Mouse (Mus musculus) Patski (cell line): ENCODE data around the gene BC029722. TPM values are rescaled to one million over a fixed set of nuclear protein-coding genes. Genes with fewer than 3 reads are reported as not detected.

Experiments used
- ATAC-seq: fragments of 100-300 bp; one replicate; pipeline ENCODE4 v1.8.0; 2021
- CTCF ChIA-PET: fragments of 350-600 bp; sonication (Branson Sonifier 250); formaldehyde crosslinking; loops from one replicate; lab custom pipeline; 2022; ENCODE audit warnings: inconsistent platforms; lab: Charles Lee
- POLR2A ChIA-PET: fragments of 350-600 bp; sonication (Branson Sonifier 250); formaldehyde crosslinking; loops from one replicate; lab custom pipeline; 2022; ENCODE audit warnings: antibody characterized with exemption, inconsistent platforms; lab: Charles Lee
- DNase-seq: peaks from one replicate; pipeline ENCODE4 v3.0.0-alpha.2; 2011; ENCODE audit warnings: low read depth, low spot score
- H3K27me3 ChIP-seq: fragments of 371-371 bp; one replicate; pipeline ENCODE4 v1.5.1; 2021
- CTCF ChIP-seq: fragments of 100-300 bp; IDR thresholded peaks from one replicate; pipeline ENCODE4 v1.5.1; 2021
- in situ Hi-C: fragments of 300-500 bp; cut with MboI; formaldehyde crosslinking; loops from 3 replicates; pipeline ENCODE4 v1.11.1; 2018; ENCODE audit warnings: low pct_unique_long_range_greater_than_20kb, mixed read lengths
- polyA plus RNA-seq: library from polyadenylated mRNA; unstranded; gene quantifications from one replicate; pipeline ENCODE4 v1.2.3, GENCODE M21; 2021

Gene BC029722
- polyA plus RNA-seq, 1 experiment from 2014 or later, result 49.6 TPM

DNA sequence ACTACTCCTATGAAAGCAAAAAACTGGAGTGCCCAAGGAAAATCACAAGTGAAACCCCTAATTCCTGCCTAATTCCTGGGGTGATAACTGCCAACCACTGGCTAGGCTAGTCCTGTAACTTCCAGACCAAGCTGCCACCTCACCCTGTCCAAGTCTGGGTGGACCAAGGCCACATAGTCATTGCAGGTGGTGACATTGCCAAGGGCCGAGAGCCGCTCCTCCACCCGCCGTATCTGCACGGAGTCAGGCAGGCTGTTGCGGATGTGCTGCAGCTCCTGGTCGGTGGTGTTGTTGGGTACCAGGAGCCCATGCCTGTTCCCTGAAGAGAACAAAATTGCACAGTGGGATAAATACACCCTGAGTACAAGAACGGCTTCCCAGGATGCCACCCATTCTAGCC lies 4.5 kb upstream of the BC029722 start:
- DNase-seq (no peak), ATAC-seq (no peak)
- in situ Hi-C loops, result no loop called here

DNA sequence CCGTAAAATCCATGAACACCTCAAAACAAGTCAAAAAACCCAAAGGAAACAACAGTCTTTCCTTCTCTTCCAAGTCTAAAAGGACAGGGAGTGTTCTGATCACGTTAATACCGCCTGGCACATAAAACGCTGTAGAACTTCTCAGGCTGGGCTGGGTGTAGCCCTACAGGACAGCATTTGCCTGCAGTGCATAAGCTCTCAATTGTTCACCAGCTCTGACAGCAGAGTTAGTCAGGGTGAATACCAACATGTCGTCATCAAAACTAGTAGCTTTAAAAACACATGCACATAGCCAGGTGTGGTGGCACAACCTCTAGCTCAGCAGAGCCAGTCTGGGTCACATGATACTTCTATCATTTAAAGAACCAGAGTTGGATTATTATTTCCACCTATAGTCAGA lies 1.6 kb upstream of the BC029722 start:
- ATAC-seq (no peak), DNase-seq (no peak)
- H3K27me3 ChIP-seq, result no peaks in the 10 kb centered on the region
- TF ChIP-seq CTCF, result no peak
- ChIA-PET POLR2A (no interaction called here), CTCF (no interaction called here)
- in situ Hi-C loops, result no loop called here

More for the DNA sequence above, 4.5 kb upstream of the BC029722 start:
- ChIA-PET POLR2A (no interaction called here), CTCF (no interaction called here)
- no peaks in the 10 kb centered on the region for H3K27me3 ChIP-seq
- TF ChIP-seq CTCF, result no peak

DNA sequence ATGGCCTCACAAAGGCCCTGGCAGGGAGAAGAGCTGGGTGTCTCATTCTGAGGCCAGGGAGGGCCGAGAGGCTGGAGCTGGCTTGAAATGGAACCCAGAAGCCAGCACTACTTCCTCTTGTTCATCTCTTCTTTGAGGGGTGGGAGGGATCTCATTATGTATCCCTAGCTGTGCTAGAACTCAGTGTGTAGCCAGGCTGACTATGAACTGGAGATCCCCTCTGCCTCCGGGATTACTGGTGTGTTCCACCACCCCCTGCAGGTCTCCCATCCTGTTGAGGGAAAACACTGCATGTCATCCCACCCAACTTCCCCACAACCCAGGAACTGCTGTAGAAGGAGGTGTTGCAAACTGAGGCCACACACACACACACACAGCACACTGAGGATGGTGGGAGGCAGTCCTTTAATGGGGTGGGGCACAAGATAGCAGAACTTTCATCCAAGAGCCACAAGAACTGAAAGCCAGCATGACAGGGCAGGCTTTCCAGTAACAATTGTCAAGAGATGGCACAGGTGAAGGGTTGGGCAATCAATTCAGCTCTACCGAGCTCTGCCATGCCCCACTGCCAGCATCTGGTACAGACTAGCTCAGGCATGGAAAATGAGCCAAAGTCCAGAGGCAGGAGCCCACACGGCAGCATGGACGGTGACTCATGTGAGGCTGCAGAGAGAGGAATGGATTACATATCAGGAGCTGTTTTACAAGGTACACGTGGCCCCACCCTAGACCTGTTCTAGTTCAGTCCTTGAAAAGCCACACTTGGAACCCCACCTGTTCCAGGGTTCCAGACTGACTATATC lies 424 bp upstream of the BC029722 start:
- no peaks in the 10 kb centered on the region for H3K27me3 ChIP-seq
- POLR2A ChIA-PET, result no interaction called here
- ATAC-seq (peak; percentile 69), DNase-seq (peak; percentile 75)
- CTCF ChIA-PET, result no interaction called here
- in situ Hi-C loops, result no loop called here
- no peak for TF ChIP-seq CTCF

DNA sequence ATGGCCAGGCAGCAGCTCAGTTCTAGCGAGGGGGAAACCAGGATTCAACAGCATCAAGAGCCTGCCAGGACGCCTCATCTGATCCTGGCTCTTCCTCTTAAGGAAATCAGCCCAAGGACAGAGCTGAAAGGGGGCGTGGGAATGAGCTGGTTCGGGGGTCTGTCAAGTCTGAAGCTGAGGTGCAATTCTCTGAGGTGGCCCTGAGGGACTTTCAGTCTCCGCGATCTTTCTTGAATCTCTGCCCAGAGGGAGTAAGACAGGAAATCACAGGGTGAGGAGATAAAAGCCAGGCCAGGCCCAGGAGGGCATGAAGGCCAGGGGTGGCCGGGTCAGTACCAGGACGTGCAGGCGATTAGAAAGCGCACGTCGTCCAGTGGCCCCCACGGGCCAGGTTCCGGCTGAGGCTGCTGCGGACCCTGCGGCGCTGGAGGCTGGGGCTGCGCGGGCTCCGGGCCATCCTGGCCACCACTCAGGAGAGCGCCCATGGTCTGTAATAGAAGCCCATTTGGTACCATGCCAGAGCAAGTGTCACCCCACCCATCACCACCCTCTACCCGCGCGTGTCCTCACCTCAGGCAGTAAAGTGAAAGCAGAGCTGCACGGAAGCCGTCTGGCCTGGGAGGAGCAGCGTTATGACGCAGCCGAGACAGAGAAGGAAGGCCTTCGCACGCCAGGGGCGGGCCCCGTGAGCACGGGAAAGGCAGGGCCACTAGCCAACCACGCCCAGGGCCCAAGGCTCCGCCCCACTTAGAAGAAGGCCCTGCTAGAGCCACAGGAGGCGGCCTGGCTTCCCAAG lies 432 bp downstream of the BC029722 start:
- in situ Hi-C loops, result no loop called here
- peak; percentile 75 for ATAC-seq
- no peak for TF ChIP-seq CTCF
- no peak for DNase-seq
- ChIA-PET CTCF (no interaction called here), POLR2A (interaction anchor here (0.5 to 1.0 kb wide), 3 partner anchors 12 to 53 kb away, joined by 3 read pairs; no protein-coding TSS in a partner anchor)
- H3K27me3 ChIP-seq, result no peaks in the 10 kb centered on the region

DNA sequence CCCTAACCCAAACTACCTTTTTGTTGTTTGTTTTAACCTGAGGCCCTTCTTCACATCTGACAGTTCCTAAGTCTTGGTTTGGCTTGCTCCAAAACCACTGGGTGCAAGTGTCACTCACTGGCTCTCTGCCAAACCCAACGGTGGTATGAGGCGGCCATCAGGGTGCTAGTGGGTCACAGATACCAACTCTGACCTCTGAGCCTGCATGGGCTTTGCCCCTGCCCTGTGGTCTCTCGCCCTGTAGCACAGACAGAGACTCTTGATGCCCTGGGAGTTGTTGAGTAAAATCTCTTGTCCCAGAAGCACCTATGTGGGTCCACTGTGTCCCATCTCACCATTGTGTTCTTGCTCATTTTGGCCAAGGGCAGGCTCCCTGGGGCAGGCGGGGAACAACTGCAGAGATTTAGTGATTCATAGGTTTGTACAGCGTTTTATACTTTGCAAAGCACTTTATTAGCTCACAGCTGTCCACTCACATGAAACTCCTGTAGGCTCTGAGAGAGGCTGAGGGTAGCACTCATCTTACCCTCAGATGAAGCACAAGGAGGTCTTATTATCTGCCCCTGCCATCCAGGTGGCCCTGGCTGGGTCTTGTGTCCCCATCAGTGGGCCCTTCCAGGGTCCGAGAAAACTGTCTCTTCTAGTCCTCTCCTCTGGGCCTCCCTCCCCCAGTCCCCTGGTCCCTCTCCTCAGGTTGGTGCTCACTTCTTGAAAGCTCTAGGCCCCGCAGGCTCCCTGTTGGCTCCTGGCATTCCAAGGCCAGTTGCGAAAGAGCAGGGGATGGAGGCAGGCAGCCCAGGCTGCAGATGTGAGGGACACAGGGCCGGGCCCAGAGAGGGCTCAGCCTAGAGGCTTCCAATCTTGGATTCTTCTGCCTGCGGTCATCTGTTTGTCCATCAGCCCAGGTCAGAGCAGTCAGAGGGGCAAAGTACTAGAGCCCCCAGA lies 1.7 kb downstream of the BC029722 start:
- in situ Hi-C loops, result no loop called here

DNA sequence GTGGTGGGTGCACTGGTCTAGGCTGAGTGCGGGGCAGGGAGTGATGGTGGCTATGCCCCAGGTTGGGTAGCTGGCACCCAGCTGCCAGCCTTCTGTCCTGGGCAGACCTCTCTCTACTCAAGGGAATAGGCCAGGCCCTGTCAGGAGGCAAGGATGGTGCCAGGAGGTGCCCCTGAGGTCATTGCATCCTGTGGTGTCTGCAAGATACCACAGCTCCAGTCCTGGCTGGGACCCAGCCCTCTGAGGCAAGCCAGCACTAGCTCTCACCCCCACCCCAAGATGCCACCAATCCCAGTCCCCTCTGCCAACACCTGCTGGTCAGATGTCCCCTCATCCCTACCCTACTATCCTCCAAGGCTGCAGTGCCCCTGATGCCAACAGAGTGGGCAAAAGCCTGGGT lies 3.0 kb downstream of the BC029722 start:
- in situ Hi-C loops, result no loop called here
- TF ChIP-seq CTCF, result no peak
- no peak for DNase-seq
- no peaks in the 10 kb centered on the region for H3K27me3 ChIP-seq
- ChIA-PET POLR2A (no interaction called here), CTCF (no interaction called here)
- no peak for ATAC-seq

More for the DNA sequence above, 1.7 kb downstream of the BC029722 start:
- peak; percentile 29 for ATAC-seq
- no peak for TF ChIP-seq CTCF
- H3K27me3 ChIP-seq, result no peaks in the 10 kb centered on the region
- DNase-seq, result no peak
- POLR2A ChIA-PET, result interaction anchor here (0.5 to 1.0 kb wide), 3 partner anchors 11 to 436 kb away, joined by 3 read pairs; no protein-coding TSS in a partner anchor
- CTCF ChIA-PET, result no interaction called here

DNA sequence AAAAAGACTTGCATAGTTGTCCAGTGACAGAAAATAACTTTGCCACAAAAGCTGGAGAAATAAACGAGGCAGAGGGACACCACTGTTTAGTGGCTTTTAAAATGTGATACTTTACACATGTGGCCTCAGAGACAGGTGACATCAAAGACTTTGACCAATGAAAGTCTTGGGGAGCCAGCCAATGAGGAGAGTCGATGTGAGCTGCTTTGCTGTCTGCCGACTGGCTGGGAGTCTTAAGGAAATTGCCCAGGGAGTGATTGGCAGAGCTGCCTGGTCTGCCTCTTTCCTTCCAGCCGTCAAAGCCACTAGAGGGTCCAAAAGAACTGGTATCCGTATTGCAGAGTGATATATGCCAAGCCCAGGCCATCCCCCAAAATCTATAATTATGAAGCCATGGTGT lies 4.4 kb downstream of the BC029722 start:
- TF ChIP-seq CTCF, result no peak
- DNase-seq, result no peak
- no peak for ATAC-seq
- CTCF ChIA-PET, result interaction anchor here (1.2 kb wide), 1 partner anchor 119 kb away, joined by 3 read pairs; no protein-coding TSS in a partner anchor
- H3K27me3 ChIP-seq, result no peaks in the 10 kb centered on the region
- POLR2A ChIA-PET, result interaction anchor here (0.6 kb wide), 1 partner anchor 124 kb away, joined by 3 read pairs; no protein-coding TSS in a partner anchor
- in situ Hi-C loops, result loop anchor here (5.0 kb wide), 1 partner anchor 43 kb away; no protein-coding TSS in a partner anchor

DNA sequence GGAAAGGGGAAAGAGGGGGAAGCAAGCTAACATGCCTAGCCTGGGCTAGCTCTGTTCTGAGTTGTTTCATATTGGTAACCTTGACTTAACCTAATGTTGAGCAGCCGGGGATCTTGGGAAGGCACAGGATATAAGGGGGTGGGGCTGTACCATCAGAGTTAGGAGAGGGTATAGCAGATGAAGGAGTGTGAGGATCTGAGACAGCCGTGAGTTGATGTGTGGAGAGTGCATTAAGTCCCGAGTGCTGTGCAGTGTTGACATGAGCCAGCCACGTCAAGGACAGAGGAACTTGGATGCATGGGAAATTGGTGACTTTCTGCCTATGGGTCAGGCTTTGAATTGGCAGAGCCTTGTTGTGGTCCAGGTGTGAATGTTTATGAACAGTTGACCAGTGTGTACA lies 6.6 kb downstream of the BC029722 start:
- DNase-seq (no peak), ATAC-seq (no peak)
- ChIA-PET CTCF (no interaction called here), POLR2A (no interaction called here)
- no peak for TF ChIP-seq CTCF
- in situ Hi-C loops, result loop anchor here (5.0 kb wide), 1 partner anchor 40 kb away; no protein-coding TSS in a partner anchor
- H3K27me3 ChIP-seq, result no peaks in the 10 kb centered on the region

DNA sequence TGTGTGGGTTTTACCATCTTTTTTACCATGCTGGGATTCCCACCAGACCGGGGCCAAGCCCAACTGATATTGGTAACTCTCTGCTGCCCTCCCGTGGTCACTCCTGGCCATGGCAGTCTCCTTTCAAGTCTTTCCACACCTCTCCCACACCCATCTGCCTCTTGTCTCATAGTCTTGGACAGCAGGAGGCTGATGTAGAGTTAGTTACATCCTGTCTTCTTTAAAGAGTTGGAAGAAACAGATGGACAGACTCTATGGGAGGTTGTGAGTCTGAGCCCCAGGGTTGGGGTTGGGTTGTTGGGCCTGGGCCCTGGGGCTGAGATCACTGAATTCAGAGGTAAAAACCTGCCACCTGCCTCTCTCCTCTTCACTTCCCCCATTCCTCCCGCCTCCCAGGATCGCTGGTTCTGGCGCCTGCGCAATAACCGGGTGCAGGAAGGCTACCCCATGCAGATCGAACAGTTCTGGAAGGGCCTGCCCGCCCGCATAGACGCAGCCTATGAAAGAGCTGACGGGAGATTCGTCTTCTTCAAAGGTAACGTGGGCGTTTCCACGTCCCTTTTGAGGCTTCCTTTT lies 7.3 kb downstream of the BC029722 start:
- in situ Hi-C loops, result loop anchor here (5.0 kb wide), 1 partner anchor 40 kb away; no protein-coding TSS in a partner anchor
- ChIA-PET POLR2A (no interaction called here), CTCF (interaction anchor here (0.7 kb wide), 1 partner anchor 55 kb away, joined by 3 read pairs; no protein-coding TSS in a partner anchor)
- DNase-seq (no peak), ATAC-seq (no peak)
- H3K27me3 ChIP-seq, result no peaks in the 10 kb centered on the region
- no peak for TF ChIP-seq CTCF
